Mouse (Mus musculus) intestine, postnatal 0 days (tissue): ENCODE measurements at regions not wholly inside any gene's neighbourhood (a gene's known extent, or its start where the extent isn't known, plus 50 kb on each side); places are given as distances from the start of the nearest gene placed in this dataset.

ENCODE experiments used
- ATAC-seq: fragments of 200-750 bp; cut with Nextera tagmentation; 2 replicates; pipeline ENCODE4 v1.8.0; 2017; ENCODE audit warnings: mild to moderate bottlenecking, moderate TSS enrichment, moderate library complexity
- H3K27ac ChIP-seq: fragments of 300-500 bp; sonication (generic); 2 replicates; pipeline ENCODE4 v1.5.1; 2014; ENCODE audit warnings: mild to moderate bottlenecking, low read depth, low read length, moderate library complexity
- H3K27me3 ChIP-seq: fragments of 300-500 bp; sonication (generic); replicated peaks from 2 replicates; pipeline ENCODE4 v1.6.1; 2014; ENCODE audit warnings: low read length, mixed read lengths; ENCODE audit not compliant: control insufficient read depth, insufficient read depth
- H3K36me3 ChIP-seq: fragments of 300-500 bp; sonication (generic); 2 replicates; pipeline ENCODE4 v1.6.1; 2014; ENCODE audit warnings: mild to moderate bottlenecking, moderate library complexity; ENCODE audit not compliant: control insufficient read depth, insufficient read depth
- H3K4me1 ChIP-seq: fragments of 300-500 bp; sonication (generic); replicated peaks from 2 replicates; pipeline ENCODE4 v1.6.1; 2014; ENCODE audit warnings: antibody characterized with exemption, low read length, mixed read lengths; ENCODE audit not compliant: control insufficient read depth, insufficient read depth
- H3K4me2 ChIP-seq: fragments of 300-500 bp; sonication (generic); replicated peaks from 2 replicates; pipeline ENCODE4 v1.6.1; 2014; ENCODE audit warnings: low read depth, mild to moderate bottlenecking, moderate library complexity
- H3K4me3 ChIP-seq: fragments of 300-500 bp; sonication (generic); 2 replicates; pipeline ENCODE4 v1.5.1; 2014; ENCODE audit warnings: low read depth, low read length
- H3K9ac ChIP-seq: fragments of 300-500 bp; sonication (generic); 2 replicates; pipeline ENCODE4 v1.6.1; 2014; ENCODE audit warnings: mild to moderate bottlenecking, low read depth, low read length
- H3K9me3 ChIP-seq: fragments of 300-500 bp; sonication (generic); 2 replicates; pipeline ENCODE4 v1.6.1; 2016; ENCODE audit warnings: mixed run types; ENCODE audit not compliant: control insufficient read depth
- CTCF ChIP-seq: sonication (generic); IDR thresholded peaks from 2 replicates; pipeline ENCODE4 v1.5.1; 2016; ENCODE audit warnings: low read depth, mild to moderate bottlenecking, control low read depth, antibody characterized with exemption, moderate library complexity
- WGBS: fragments of 180-500 bp; shearing (Covaris S2); extraction: QIAGEN DNeasy Blood & Tissue Kit; methylation state at CpG from one replicate; pipeline ENCODE4 v1.1.7; 2014; 5-methylcytosine and 5-hydroxymethylcytosine counted together

DNA sequence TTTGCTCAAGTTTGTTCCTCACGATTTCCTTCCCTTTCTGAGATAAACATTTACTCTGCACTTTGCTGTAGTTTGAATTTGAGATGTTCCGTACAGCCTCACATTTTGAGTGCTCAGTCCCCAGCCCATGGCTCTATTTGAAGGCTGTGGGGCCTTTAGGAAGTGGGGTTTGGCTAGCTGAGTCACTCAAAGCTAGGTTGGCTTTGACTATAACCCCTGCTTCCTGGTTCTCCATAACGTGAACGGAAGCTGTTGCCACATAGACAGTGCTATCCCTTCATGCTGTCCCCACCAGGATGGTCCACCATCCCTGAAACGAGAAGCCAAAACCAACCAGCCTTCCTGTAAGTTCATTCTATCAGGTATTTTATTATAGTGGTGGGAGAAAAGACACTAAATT, 111.1 kb downstream of the Evx1 start:
- no peaks in the 10 kb centered on the region for H3K4me1 ChIP-seq
- 68% methylated on average over 5 of the region's 5 CpGs for WGBS
- H3K27me3 ChIP-seq: no peaks in the 10 kb centered on the region
- TF ChIP-seq CTCF: no peak
- H3K4me3 ChIP-seq: no peak overlapping the region
- H3K36me3 ChIP-seq: no peaks in the 10 kb centered on the region
- ATAC-seq: no peak
- H3K4me2 ChIP-seq: no peak overlapping the region
- no peak overlapping the region for H3K27ac ChIP-seq
- H3K9me3 ChIP-seq: no peaks in the 10 kb centered on the region
- no peak overlapping the region for H3K9ac ChIP-seq

GRCm38 (mm10) chr6:52425082-52425481, 111.8 kb downstream of the Evx1 start:
- Histone ChIP-seq H3K4me3 (no peak overlapping the region), H3K9ac (no peak overlapping the region), H3K36me3 (no peaks in the 10 kb centered on the region), H3K27me3 (no peaks in the 10 kb centered on the region), H3K9me3 (no peaks in the 10 kb centered on the region), H3K4me1 (no peaks in the 10 kb centered on the region), H3K27ac (no peak overlapping the region), H3K4me2 (no peak overlapping the region)
- ATAC-seq: no peak
- TF ChIP-seq CTCF: no peak
- WGBS: 94% methylated on average over 4 of the region's 4 CpGs

- no peak overlapping the region for H3K27ac ChIP-seq
- ATAC-seq: no peak
- no peak overlapping the region for H3K9ac ChIP-seq
- no peaks in the 10 kb centered on the region for H3K4me1 ChIP-seq
- H3K36me3 ChIP-seq: no peaks in the 10 kb centered on the region
- WGBS: 53% methylated on average over 11 of the region's 11 CpGs
- H3K27me3 ChIP-seq: no peaks in the 10 kb centered on the region
- H3K4me3 ChIP-seq: no peak overlapping the region
- no peaks in the 10 kb centered on the region for H3K9me3 ChIP-seq
- TF ChIP-seq CTCF: no peak
- no peak overlapping the region for H3K4me2 ChIP-seq
These were observed 115.3 kb downstream of the Evx1 start for GRCm38 (mm10) chr6:52428489-52429203.

GRCm38 (mm10) chr6:52429204-52429552, 115.9 kb downstream of the Evx1 start:
- H3K4me1 ChIP-seq: no peaks in the 10 kb centered on the region
- no peak overlapping the region for H3K9ac ChIP-seq
- no peaks in the 10 kb centered on the region for H3K27me3 ChIP-seq
- WGBS: 71% methylated on average over 5 of the region's 5 CpGs
- no peak overlapping the region for H3K4me2 ChIP-seq
- H3K4me3 ChIP-seq: no peak overlapping the region
- TF ChIP-seq CTCF: no peak
- H3K36me3 ChIP-seq: no peaks in the 10 kb centered on the region
- H3K9me3 ChIP-seq: no peaks in the 10 kb centered on the region
- H3K27ac ChIP-seq: no peak overlapping the region
- no peak for ATAC-seq

- no peak overlapping the region for H3K27ac ChIP-seq
- H3K4me2 ChIP-seq: no peak overlapping the region
- H3K36me3 ChIP-seq: no peaks in the 10 kb centered on the region
- no peak overlapping the region for H3K4me3 ChIP-seq
- H3K9me3 ChIP-seq: no peaks in the 10 kb centered on the region
- no peak for ATAC-seq
- no peaks in the 10 kb centered on the region for H3K27me3 ChIP-seq
- no peak for TF ChIP-seq CTCF
- no peak overlapping the region for H3K9ac ChIP-seq
- 63% methylated on average over 2 of the region's 2 CpGs for WGBS
- H3K4me1 ChIP-seq: no peaks in the 10 kb centered on the region
These were observed 119.9 kb downstream of the Evx1 start for GRCm38 (mm10) chr6:52433234-52433633.

- no peak overlapping the region for H3K4me2 ChIP-seq
- 72% methylated on average over 4 of the region's 4 CpGs for WGBS
These were observed 121.5 kb downstream of the Evx1 start for GRCm38 (mm10) chr6:52434771-52435170.

DNA sequence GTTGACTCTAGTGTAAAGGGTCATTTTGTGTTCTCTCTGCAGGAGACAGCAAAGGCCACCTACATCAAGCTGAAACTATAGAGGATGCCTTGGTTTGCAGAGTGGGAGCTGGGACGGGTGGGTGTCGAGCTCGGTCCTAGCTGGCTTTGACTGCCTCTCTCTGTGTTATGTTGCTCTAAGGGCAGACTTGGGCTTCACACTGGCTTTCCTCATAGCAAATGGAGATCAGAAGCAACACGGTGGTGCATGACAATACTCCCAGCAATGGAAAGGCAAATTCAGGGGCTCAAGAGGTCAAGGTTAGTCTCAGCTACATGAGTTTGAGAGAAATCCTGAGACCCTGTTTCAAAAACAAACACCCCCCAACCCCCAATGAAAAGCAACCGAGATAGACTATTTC, 122.1 kb downstream of the Evx1 start:
- Histone ChIP-seq H3K36me3 (no peaks in the 10 kb centered on the region), H3K4me3 (no peak overlapping the region), H3K9me3 (no peaks in the 10 kb centered on the region), H3K4me2 (no peak overlapping the region), H3K9ac (no peak overlapping the region), H3K27me3 (no peaks in the 10 kb centered on the region), H3K27ac (no peak overlapping the region), H3K4me1 (no peaks in the 10 kb centered on the region)
- WGBS: 85% methylated on average over 5 of the region's 5 CpGs
- TF ChIP-seq CTCF: no peak
- ATAC-seq: no peak

More at GRCm38 (mm10) chr6:52434771-52435170, 121.5 kb downstream of the Evx1 start:
- no peak for ATAC-seq
- Histone ChIP-seq H3K36me3 (no peaks in the 10 kb centered on the region), H3K9ac (no peak overlapping the region), H3K27me3 (no peaks in the 10 kb centered on the region), H3K27ac (no peak overlapping the region), H3K9me3 (no peaks in the 10 kb centered on the region), H3K4me3 (no peak overlapping the region), H3K4me1 (no peaks in the 10 kb centered on the region)
- TF ChIP-seq CTCF: no peak
